Mouse (Mus musculus): ENCODE measurements around the gene Prnp. TPM values are rescaled to one million over a fixed set of nuclear protein-coding genes. Genes with fewer than 3 reads are reported as not detected.
A peak's percentile ranks its signal among the peaks of the same experiment; 100 is the strongest.

Gene Prnp
- polyA plus RNA-seq, 1 experiment from 2014 or later = 47.0 TPM

DNA sequence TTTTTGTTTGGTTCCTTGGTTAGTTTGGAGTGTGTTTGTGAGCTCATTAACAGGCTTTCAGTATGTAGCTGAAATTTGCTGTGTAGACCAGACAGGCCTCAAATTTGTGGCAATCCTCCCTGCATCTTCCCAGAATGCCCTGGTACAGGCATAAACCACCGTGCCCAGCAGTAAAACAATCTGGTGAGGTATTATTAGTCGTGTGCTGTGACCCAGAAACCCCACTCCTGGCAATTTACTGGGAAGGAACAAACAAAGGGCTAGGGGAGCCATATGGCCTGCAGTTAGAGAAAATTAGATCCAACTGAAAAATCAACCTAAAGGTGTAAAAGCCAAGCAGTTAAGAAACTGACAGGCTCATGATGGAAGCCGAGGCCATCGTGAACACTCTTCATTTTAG lies 1.6 kb downstream of the Prnp start:
- ATAC-seq (replicated peaks; ENCODE audit: insufficient number of reproducible peaks, low FRiP score, low TSS enrichment) = no peak

DNA sequence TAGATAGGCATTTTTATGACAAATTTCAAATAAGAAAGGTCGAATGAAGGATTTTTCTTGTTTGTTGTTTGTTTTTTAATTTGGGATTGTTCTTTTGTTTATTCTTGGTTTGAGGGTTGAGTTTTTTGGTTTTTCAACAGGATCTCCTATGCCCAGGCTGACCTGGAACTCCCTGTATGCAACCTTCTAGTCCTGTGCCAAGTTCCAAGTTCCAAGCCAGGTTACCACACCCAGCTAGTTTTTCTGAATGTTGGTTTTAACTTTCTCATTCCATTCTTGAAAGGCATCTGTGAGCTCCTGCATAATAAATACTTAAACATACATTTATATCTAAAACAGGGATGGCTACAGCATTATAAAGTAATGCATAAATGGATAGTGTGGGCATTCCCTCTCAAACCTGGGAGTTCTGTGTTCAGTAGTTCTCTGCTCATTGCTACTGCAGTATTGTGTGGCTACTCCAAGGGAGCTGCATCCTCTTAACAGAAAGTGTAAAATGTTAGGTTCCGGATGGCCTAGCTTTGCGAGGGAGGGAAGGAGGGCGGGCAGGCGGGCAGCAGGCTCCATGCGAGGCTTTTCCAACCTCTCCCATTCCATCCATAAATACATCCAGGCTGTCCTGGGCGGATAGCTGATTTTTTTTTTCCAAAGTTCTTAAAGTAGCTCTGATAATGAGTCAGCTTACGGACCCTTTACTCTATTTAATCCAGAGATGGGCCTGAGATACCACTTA lies 3.0 kb downstream of the Prnp start:
- 0 out of 2 replicates have a peak, but pooled peaks cover 2% of the 10 kb centered on the region for H3K36me3 ChIP-seq (ENCODE audit: control insufficient read depth, insufficient read depth, low read length)
- H3K4me3 ChIP-seq (ENCODE audit: low read depth, low read length) = no peak overlapping the region
- H3K4me2 ChIP-seq = no peak overlapping the region
- 70% methylated on average over 8 of the region's 8 CpGs for WGBS (ENCODE audit: insufficient replicate concordance)
- no peak for ATAC-seq (replicated peaks; ENCODE audit: insufficient number of reproducible peaks, low FRiP score, low TSS enrichment)
- H3K9me3 ChIP-seq (replicated peaks; ENCODE audit: control insufficient read depth, low read length) = no peaks in the 10 kb centered on the region
- H3K9ac ChIP-seq (ENCODE audit: low read depth, low read length) = no peak overlapping the region
- H3K27ac ChIP-seq (ENCODE audit: low read depth, low read length) = no peak overlapping the region
- peaks cover 11% of the 10 kb centered on the region; the same call in 1 of the 2 replicates for H3K4me1 ChIP-seq (ENCODE audit: control insufficient read depth, insufficient read depth, low read length)
- no peaks in the 10 kb centered on the region for H3K27me3 ChIP-seq (ENCODE audit: control insufficient read depth, insufficient read depth, low read length)

More for the DNA sequence above, 1.6 kb downstream of the Prnp start:
- no peaks in the 10 kb centered on the region for H3K36me3 ChIP-seq (ENCODE audit: control insufficient read depth, insufficient read depth, low read length)
- peaks cover 11% of the 10 kb centered on the region; the same call in 1 of the 2 replicates for H3K4me1 ChIP-seq (ENCODE audit: control insufficient read depth, insufficient read depth, low read length)
- H3K27ac ChIP-seq (ENCODE audit: low read depth, low read length) = no peak overlapping the region
- H3K9ac ChIP-seq (ENCODE audit: low read depth, low read length) = no peak overlapping the region
- H3K27me3 ChIP-seq (ENCODE audit: control insufficient read depth, insufficient read depth, low read length) = no peaks in the 10 kb centered on the region
- H3K4me3 ChIP-seq (ENCODE audit: low read depth, low read length) = no peak overlapping the region
- no peaks in the 10 kb centered on the region for H3K9me3 ChIP-seq (replicated peaks; ENCODE audit: control insufficient read depth, low read length)
- peak overlapping the region; percentile 81 for H3K4me2 ChIP-seq
- 59% methylated on average over 4 of the region's 4 CpGs for WGBS (ENCODE audit: insufficient replicate concordance)

DNA sequence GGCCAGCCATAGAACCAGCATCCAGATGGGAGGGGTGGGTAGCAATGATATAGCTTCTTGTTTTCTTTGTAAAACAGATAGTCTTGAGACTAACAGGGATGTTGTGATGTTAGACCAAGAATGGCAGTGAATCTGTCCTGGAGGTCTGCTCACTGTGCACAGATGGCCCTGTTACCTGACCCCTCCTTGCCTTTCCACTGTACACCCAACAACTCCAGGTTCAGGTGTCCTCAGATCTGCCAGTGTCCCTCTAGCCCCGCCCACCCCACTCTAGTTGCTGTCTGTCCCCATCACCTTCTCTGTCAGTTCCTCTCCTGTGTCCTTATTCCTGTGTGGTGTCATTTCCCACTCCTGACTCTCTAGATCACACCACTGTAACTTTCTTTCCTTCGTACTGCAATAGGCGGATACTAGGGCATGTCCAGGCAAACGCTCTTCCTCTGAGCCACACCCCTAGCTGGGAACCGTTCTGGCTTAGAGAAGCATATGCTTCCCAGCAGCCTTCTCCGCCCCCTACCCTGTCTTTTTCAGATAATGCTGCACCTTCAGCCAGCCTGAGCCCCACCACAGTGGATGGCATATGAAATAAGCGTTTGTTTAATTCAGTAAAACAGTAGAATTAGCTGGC lies 22.7 kb downstream of the Prnp start:
- 68% methylated on average over 7 of the region's 7 CpGs for WGBS (ENCODE audit: insufficient replicate concordance)
- Histone ChIP-seq H3K27ac (ENCODE audit: low read depth, low read length) (no peak overlapping the region), H3K9ac (ENCODE audit: low read depth, low read length) (no peak overlapping the region), H3K27me3 (ENCODE audit: control insufficient read depth, insufficient read depth, low read length) (no peaks in the 10 kb centered on the region), H3K4me2 (no peak overlapping the region), H3K4me3 (ENCODE audit: low read depth, low read length) (no peak overlapping the region), H3K4me1 (ENCODE audit: control insufficient read depth, insufficient read depth, low read length) (peaks cover 8% of the 10 kb centered on the region; the same call in 1 of the 2 replicates), H3K9me3 (replicated peaks; ENCODE audit: control insufficient read depth, low read length) (no peaks in the 10 kb centered on the region), H3K36me3 (ENCODE audit: control insufficient read depth, insufficient read depth, low read length) (no peaks in the 10 kb centered on the region)
- ATAC-seq (replicated peaks; ENCODE audit: insufficient number of reproducible peaks, low FRiP score, low TSS enrichment) = no peak

DNA sequence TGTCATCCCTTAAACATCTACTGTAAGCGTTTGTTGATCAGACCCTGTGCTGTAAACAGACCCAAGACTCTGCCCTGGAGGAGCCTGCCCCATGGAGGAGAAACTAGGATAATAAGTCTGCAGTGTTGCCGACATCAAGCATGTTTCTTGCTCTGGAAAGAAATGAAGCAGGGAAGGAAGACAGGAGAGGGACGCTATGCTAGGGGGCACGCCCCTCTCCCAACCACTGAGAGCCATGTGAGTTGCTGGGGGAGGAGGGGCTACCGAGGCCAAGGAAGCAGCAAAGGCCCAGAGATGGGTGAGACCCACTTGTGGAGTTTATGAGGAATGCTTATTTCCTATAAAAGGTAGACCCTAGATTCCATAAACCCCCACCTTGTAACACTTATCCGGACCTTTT lies 23.3 kb downstream of the Prnp start:
- Histone ChIP-seq H3K36me3 (ENCODE audit: control insufficient read depth, insufficient read depth, low read length) (no peaks in the 10 kb centered on the region), H3K4me1 (ENCODE audit: control insufficient read depth, insufficient read depth, low read length) (peaks cover 8% of the 10 kb centered on the region; the same call in 1 of the 2 replicates), H3K4me2 (no peak overlapping the region), H3K27ac (ENCODE audit: low read depth, low read length) (no peak overlapping the region), H3K27me3 (ENCODE audit: control insufficient read depth, insufficient read depth, low read length) (no peaks in the 10 kb centered on the region), H3K4me3 (ENCODE audit: low read depth, low read length) (no peak overlapping the region), H3K9ac (ENCODE audit: low read depth, low read length) (no peak overlapping the region), H3K9me3 (replicated peaks; ENCODE audit: control insufficient read depth, low read length) (no peaks in the 10 kb centered on the region)
- 50% methylated on average over 6 of the region's 6 CpGs for WGBS (ENCODE audit: insufficient replicate concordance)
- ATAC-seq (replicated peaks; ENCODE audit: insufficient number of reproducible peaks, low FRiP score, low TSS enrichment) = no peak

DNA sequence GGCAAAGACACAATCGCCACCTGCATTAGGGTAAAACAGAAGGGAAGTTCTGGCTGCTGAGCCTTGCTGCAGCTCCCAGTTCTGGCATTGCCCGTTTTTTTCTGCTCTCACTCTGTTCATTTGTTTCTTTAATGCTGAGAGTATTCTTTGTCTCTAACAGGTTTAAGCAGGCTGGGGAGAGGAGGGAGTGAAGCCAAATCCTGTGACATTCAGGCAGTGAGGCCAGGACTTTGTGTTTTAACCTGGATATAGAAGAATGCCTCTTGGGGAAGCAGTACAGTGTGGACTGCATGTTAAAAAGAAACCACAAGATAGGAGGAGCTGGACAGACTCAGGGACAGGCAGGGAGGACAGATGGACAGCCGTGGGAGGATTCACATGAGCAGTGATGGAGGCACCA lies 23.9 kb downstream of the Prnp start:
- no peaks in the 10 kb centered on the region for H3K9me3 ChIP-seq (replicated peaks; ENCODE audit: control insufficient read depth, low read length)
- no peak overlapping the region for H3K27ac ChIP-seq (ENCODE audit: low read depth, low read length)
- no peaks in the 10 kb centered on the region for H3K36me3 ChIP-seq (ENCODE audit: control insufficient read depth, insufficient read depth, low read length)
- no peak overlapping the region for H3K4me2 ChIP-seq
- H3K4me3 ChIP-seq (ENCODE audit: low read depth, low read length) = no peak overlapping the region
- WGBS (ENCODE audit: insufficient replicate concordance) = 58% methylated on average over 3 of the region's 3 CpGs
- no peak overlapping the region for H3K9ac ChIP-seq (ENCODE audit: low read depth, low read length)
- ATAC-seq (replicated peaks; ENCODE audit: insufficient number of reproducible peaks, low FRiP score, low TSS enrichment) = no peak
- H3K4me1 ChIP-seq (ENCODE audit: control insufficient read depth, insufficient read depth, low read length) = peaks cover 8% of the 10 kb centered on the region; the same call in 1 of the 2 replicates
- H3K27me3 ChIP-seq (ENCODE audit: control insufficient read depth, insufficient read depth, low read length) = no peaks in the 10 kb centered on the region

DNA sequence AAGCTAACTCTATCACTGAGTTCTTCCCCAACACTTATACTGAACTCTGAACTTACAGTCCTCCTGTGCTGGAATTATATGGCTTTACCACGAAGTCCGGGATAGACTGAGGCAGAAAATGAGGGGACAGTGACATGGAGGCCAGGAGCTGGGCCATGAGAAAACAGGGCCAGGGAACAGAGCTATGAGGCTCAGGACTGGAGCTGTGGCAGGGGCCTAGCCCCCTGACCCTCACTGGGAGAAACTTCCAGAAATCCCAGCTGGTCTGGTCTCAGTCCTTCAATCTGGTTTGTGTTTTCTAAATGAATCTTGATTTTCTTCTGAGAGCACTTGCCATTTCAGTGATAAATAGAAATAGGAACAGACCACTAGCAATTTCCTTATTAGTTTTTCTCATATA lies 24.5 kb downstream of the Prnp start:
- Histone ChIP-seq H3K4me1 (ENCODE audit: control insufficient read depth, insufficient read depth, low read length) (peaks cover 8% of the 10 kb centered on the region; the same call in 1 of the 2 replicates), H3K4me3 (ENCODE audit: low read depth, low read length) (no peak overlapping the region), H3K36me3 (ENCODE audit: control insufficient read depth, insufficient read depth, low read length) (no peaks in the 10 kb centered on the region), H3K27me3 (ENCODE audit: control insufficient read depth, insufficient read depth, low read length) (no peaks in the 10 kb centered on the region), H3K9ac (ENCODE audit: low read depth, low read length) (no peak overlapping the region), H3K27ac (ENCODE audit: low read depth, low read length) (no peak overlapping the region), H3K9me3 (replicated peaks; ENCODE audit: control insufficient read depth, low read length) (no peaks in the 10 kb centered on the region), H3K4me2 (no peak overlapping the region)
- 86% methylated on average over 2 of the region's 2 CpGs for WGBS (ENCODE audit: insufficient replicate concordance)
- no peak for ATAC-seq (replicated peaks; ENCODE audit: insufficient number of reproducible peaks, low FRiP score, low TSS enrichment)

DNA sequence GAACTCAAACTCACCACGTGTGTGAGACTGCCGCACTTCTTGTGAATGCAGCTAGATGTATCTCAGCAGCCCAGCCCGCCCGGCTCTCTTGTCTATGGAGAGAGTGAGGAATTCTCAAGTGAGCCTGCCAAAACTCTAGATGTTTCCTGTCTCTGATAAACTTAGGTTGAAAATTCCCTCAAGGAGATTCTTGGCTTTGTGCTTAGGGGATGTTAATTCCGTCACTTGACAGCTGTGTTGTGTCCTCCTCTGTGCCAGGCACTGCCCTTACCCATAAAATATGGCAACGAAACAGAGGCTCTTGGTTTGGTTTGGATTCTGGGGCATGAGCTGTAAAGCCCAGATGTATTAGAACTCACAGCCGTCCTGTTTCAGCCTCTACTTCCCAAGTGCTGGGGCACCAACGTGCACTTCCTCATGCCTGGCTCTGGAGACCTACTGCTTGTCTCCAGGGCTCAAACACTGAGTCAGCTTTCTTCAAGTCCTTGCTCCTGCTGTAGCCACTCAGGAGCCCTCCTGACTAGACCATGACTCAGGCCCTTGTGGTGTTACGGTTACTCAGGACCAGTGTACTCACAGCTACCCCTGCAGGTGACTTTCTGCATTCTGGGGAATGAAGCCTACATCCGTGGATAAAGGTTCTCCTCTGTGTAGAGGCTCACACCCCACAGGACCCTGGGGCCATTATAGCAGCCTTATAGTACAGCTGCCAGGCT lies 25.8 kb downstream of the Prnp start:
- 0 out of 2 replicates have a peak, but pooled peaks have one; percentile 36 for ATAC-seq (replicated peaks; ENCODE audit: insufficient number of reproducible peaks, low FRiP score, low TSS enrichment)
- no peak overlapping the region for H3K27ac ChIP-seq (ENCODE audit: low read depth, low read length)
- 47% methylated on average over 10 of the region's 10 CpGs for WGBS (ENCODE audit: insufficient replicate concordance)

DNA sequence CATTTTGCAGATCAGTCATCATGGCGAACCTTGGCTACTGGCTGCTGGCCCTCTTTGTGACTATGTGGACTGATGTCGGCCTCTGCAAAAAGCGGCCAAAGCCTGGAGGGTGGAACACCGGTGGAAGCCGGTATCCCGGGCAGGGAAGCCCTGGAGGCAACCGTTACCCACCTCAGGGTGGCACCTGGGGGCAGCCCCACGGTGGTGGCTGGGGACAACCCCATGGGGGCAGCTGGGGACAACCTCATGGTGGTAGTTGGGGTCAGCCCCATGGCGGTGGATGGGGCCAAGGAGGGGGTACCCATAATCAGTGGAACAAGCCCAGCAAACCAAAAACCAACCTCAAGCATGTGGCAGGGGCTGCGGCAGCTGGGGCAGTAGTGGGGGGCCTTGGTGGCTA lies 26.7 kb downstream of the Prnp start:
- Histone ChIP-seq H3K36me3 (ENCODE audit: control insufficient read depth, insufficient read depth, low read length) (no peaks in the 10 kb centered on the region), H3K9me3 (replicated peaks; ENCODE audit: control insufficient read depth, low read length) (no peaks in the 10 kb centered on the region), H3K4me1 (ENCODE audit: control insufficient read depth, insufficient read depth, low read length) (peaks cover 8% of the 10 kb centered on the region; the same call in 1 of the 2 replicates), H3K27ac (ENCODE audit: low read depth, low read length) (no peak overlapping the region), H3K4me2 (no peak overlapping the region), H3K4me3 (ENCODE audit: low read depth, low read length) (no peak overlapping the region), H3K9ac (ENCODE audit: low read depth, low read length) (no peak overlapping the region), H3K27me3 (ENCODE audit: control insufficient read depth, insufficient read depth, low read length) (no peaks in the 10 kb centered on the region)
- 94% methylated on average over 10 of the region's 10 CpGs for WGBS (ENCODE audit: insufficient replicate concordance)
- ATAC-seq (replicated peaks; ENCODE audit: insufficient number of reproducible peaks, low FRiP score, low TSS enrichment) = no peak

More for the DNA sequence above, 25.8 kb downstream of the Prnp start:
- no peaks in the 10 kb centered on the region for H3K9me3 ChIP-seq (replicated peaks; ENCODE audit: control insufficient read depth, low read length)
- no peak overlapping the region for H3K9ac ChIP-seq (ENCODE audit: low read depth, low read length)
- H3K4me2 ChIP-seq = no peak overlapping the region
- peaks cover 8% of the 10 kb centered on the region; the same call in 1 of the 2 replicates for H3K4me1 ChIP-seq (ENCODE audit: control insufficient read depth, insufficient read depth, low read length)
- no peak overlapping the region for H3K4me3 ChIP-seq (ENCODE audit: low read depth, low read length)
- H3K36me3 ChIP-seq (ENCODE audit: control insufficient read depth, insufficient read depth, low read length) = no peaks in the 10 kb centered on the region
- H3K27me3 ChIP-seq (ENCODE audit: control insufficient read depth, insufficient read depth, low read length) = no peaks in the 10 kb centered on the region
